Mouse (Mus musculus) limb, embryonic 12.5 days (tissue): ENCODE results near the gene Dot1l. TPM values are rescaled to one million over a fixed set of nuclear protein-coding genes. Genes with fewer than 3 reads are reported as not detected.
"Not testable (repeated sequence)": the region's sequence is repeated elsewhere in the genome, so short reads cannot be mapped to it uniquely, and the experiment has no call there.

Source experiments
- ATAC-seq: fragments of 200-750 bp; cut with Nextera tagmentation; 2 replicates; pipeline ENCODE4 v1.8.0; 2017; ENCODE audit warnings: low read depth, moderate TSS enrichment; ENCODE audit not compliant: insufficient number of reproducible peaks, insufficient read depth, low FRiP score, low TSS enrichment
- H3K27ac ChIP-seq: fragments of 300-500 bp; sonication (generic); 2 replicates; pipeline ENCODE4 v1.5.1; 2016; ENCODE audit warnings: mild to moderate bottlenecking, moderate library complexity
- H3K27me3 ChIP-seq: fragments of 300-500 bp; sonication (generic); 2 replicates; pipeline ENCODE4 v1.6.1; 2016; ENCODE audit warnings: mild to moderate bottlenecking, moderate library complexity
- H3K36me3 ChIP-seq: fragments of 300-500 bp; sonication (generic); 2 replicates; pipeline ENCODE4 v1.6.1; 2016; ENCODE audit warnings: mild to moderate bottlenecking, moderate library complexity
- H3K4me1 ChIP-seq: fragments of 300-500 bp; sonication (generic); replicated peaks from 2 replicates; pipeline ENCODE4 v1.6.1; 2016
- H3K4me2 ChIP-seq: fragments of 300-500 bp; sonication (generic); 2 replicates; pipeline ENCODE4 v1.6.1; 2016; ENCODE audit warnings: mild to moderate bottlenecking, moderate library complexity
- H3K4me3 ChIP-seq: fragments of 300-500 bp; sonication (generic); replicated peaks from 2 replicates; pipeline ENCODE4 v1.5.1; 2016; ENCODE audit warnings: mild to moderate bottlenecking
- H3K9ac ChIP-seq: fragments of 300-500 bp; sonication (generic); replicated peaks from 2 replicates; pipeline ENCODE4 v1.6.1; 2016; ENCODE audit warnings: mild to moderate bottlenecking, moderate library complexity
- H3K9me3 ChIP-seq: fragments of 300-500 bp; sonication (generic); 2 replicates; pipeline ENCODE4 v1.6.1; 2016; ENCODE audit warnings: mild to moderate bottlenecking, moderate library complexity
- WGBS: fragments of 180-500 bp; shearing (Covaris S2); methylation state at CpG from one replicate; pipeline ENCODE4 v1.1.7; 2016; 5-methylcytosine and 5-hydroxymethylcytosine counted together
- polyA plus RNA-seq: library from polyadenylated mRNA; unstranded; fragments of >200 nt; fragmentation: Nextera tagmentation; extraction: Ambion mirVana; gene quantifications from 2 replicates; pipeline ENCODE4 v1.2.1, GENCODE M21; 2016

The Dot1l gene
- polyA plus RNA-seq, 1 experiment from 2014 or later: 21.8 TPM

- WGBS: 74% methylated on average over 7 of the region's 7 CpGs
Observed at GRCm38 (mm10) chr10:80814800-80815199, 59.8 kb downstream of the Dot1l start.

DNA sequence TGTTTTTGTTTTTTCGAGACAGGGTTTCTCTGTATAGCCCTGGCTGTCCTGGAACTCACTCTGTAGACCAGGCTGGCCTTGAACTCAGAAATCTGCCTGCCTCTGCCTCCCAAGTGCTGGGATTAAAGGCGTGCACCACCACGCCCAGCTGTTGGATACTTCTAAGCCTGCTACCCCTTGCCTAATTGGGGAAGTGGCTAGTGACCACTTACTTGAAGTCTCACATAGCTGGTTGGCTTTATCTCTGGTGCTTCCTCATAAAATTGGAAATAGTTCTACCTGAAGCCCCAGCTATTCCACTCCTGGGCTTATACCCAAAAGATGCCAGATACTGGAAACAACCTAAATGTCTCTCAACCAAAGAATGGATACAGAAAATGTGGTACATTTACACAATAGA is 61.3 kb downstream of the Dot1l start:
- H3K9me3 ChIP-seq, H3K4me2 ChIP-seq, H3K4me3 ChIP-seq, H3K36me3 ChIP-seq, H3K4me1 ChIP-seq, H3K27ac ChIP-seq, ATAC-seq, H3K9ac ChIP-seq: not testable (repeated sequence)
- WGBS: 79% methylated on average over 3 of the region's 3 CpGs
- peaks cover 13% of the 10 kb centered on the region for H3K27me3 ChIP-seq

More at GRCm38 (mm10) chr10:80814800-80815199, 59.8 kb downstream of the Dot1l start:
- Histone ChIP-seq H3K4me2 (no peak overlapping the region), H3K36me3 (no peaks in the 10 kb centered on the region), H3K9ac (no peak overlapping the region), H3K4me3 (no peak overlapping the region), H3K27me3 (peaks cover 28% of the 10 kb centered on the region), H3K4me1 (peaks cover 6% of the 10 kb centered on the region; the same call in 1 of the 2 replicates), H3K27ac (no peak overlapping the region), H3K9me3 (no peaks in the 10 kb centered on the region)
- no peak for ATAC-seq

GRCm38 (mm10) chr10:80817164-80817563 is 62.2 kb downstream of the Dot1l start:
- no peaks in the 10 kb centered on the region for H3K36me3 ChIP-seq
- no peak overlapping the region for H3K9ac ChIP-seq
- WGBS: 73% methylated on average over 2 of the region's 2 CpGs
- no peaks in the 10 kb centered on the region for H3K9me3 ChIP-seq
- peaks cover 6% of the 10 kb centered on the region; the same call in 1 of the 2 replicates for H3K27me3 ChIP-seq
- no peak for ATAC-seq
- no peak overlapping the region for H3K27ac ChIP-seq
- H3K4me1 ChIP-seq: no peaks in the 10 kb centered on the region
- no peak overlapping the region for H3K4me2 ChIP-seq
- no peak overlapping the region for H3K4me3 ChIP-seq

- not testable (repeated sequence) for H3K4me2 ChIP-seq, H3K4me3 ChIP-seq, ATAC-seq, H3K9me3 ChIP-seq, H3K36me3 ChIP-seq, H3K27me3 ChIP-seq, H3K4me1 ChIP-seq, H3K27ac ChIP-seq, H3K9ac ChIP-seq
- 83% methylated on average over 7 of the region's 7 CpGs for WGBS
Observed at GRCm38 (mm10) chr10:80817955-80818354, 62.9 kb downstream of the Dot1l start.

- Histone ChIP-seq H3K9ac (no peak overlapping the region), H3K27me3 (no peaks in the 10 kb centered on the region), H3K4me1 (no peaks in the 10 kb centered on the region), H3K27ac (no peak overlapping the region), H3K9me3 (no peaks in the 10 kb centered on the region), H3K4me2 (no peak overlapping the region), H3K36me3 (no peaks in the 10 kb centered on the region), H3K4me3 (no peak overlapping the region)
- WGBS: 53% methylated on average over 6 of the region's 6 CpGs
- no peak for ATAC-seq
Observed at GRCm38 (mm10) chr10:80818599-80819281, 63.7 kb downstream of the Dot1l start.

DNA sequence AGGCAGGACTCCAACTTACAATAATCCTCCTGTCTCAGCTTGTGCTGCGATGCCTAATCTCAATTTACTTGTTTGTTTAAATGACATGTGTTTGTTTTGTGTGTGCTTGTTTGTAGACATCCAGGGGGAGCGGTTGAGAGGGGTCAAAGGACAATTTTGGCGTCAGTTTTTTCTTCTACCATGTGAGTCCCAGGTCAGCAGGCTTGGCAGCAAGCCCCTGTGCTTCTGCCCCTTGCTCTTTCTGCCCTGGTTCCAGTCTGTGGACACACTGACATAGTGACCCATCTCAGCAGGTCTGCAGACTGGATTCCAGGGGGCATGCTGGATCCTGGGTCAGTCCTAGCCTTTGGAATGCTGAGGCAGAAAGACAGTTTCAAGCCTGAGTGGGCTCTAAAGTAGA is 64.4 kb downstream of the Dot1l start:
- Histone ChIP-seq H3K27ac (no peak overlapping the region), H3K9ac (no peak overlapping the region), H3K36me3 (no peaks in the 10 kb centered on the region), H3K9me3 (no peaks in the 10 kb centered on the region), H3K4me3 (no peak overlapping the region), H3K4me1 (no peaks in the 10 kb centered on the region), H3K27me3 (no peaks in the 10 kb centered on the region), H3K4me2 (no peak overlapping the region)
- WGBS: 50% methylated on average over 3 of the region's 3 CpGs
- no peak for ATAC-seq

DNA sequence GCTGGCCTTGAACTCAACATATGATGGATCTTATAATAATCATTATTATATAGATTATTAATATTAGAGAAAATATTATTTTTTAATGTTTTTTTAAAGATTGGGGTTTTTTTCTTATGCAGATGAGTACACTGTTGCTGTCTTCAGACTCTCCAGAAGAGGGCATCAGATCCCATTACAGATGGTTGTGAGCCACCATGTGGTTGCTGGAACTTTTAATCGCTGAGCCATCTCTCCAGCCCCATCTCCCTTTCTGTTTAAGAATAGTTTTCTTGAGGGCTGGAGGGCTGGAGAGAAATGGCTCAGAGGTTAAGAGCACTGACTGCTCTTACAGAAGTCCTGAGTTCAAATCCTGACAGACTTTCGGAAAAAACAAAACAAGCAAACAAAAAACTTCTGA is 67.0 kb downstream of the Dot1l start:
- no peaks in the 10 kb centered on the region for H3K36me3 ChIP-seq
- ATAC-seq: no peak
- 45% methylated on average over 2 of the region's 2 CpGs for WGBS
- no peaks in the 10 kb centered on the region for H3K9me3 ChIP-seq
- no peaks in the 10 kb centered on the region for H3K27me3 ChIP-seq
- H3K27ac ChIP-seq: no peak overlapping the region
- no peak overlapping the region for H3K9ac ChIP-seq
- no peak overlapping the region for H3K4me3 ChIP-seq
- no peak overlapping the region for H3K4me2 ChIP-seq
- no peaks in the 10 kb centered on the region for H3K4me1 ChIP-seq

GRCm38 (mm10) chr10:80822528-80822927 is 67.5 kb downstream of the Dot1l start:
- H3K27ac ChIP-seq: no peak overlapping the region
- H3K9me3 ChIP-seq: no peaks in the 10 kb centered on the region
- no peak for ATAC-seq
- no peak overlapping the region for H3K4me2 ChIP-seq
- H3K36me3 ChIP-seq: no peaks in the 10 kb centered on the region
- peaks cover 2% of the 10 kb centered on the region for H3K4me1 ChIP-seq
- H3K9ac ChIP-seq: no peak overlapping the region
- WGBS: 89% methylated on average over 5 of the region's 5 CpGs
- no peaks in the 10 kb centered on the region for H3K27me3 ChIP-seq
- no peak overlapping the region for H3K4me3 ChIP-seq

GRCm38 (mm10) chr10:80823316-80823715 is 68.3 kb downstream of the Dot1l start:
- no peak overlapping the region for H3K27ac ChIP-seq
- H3K4me2 ChIP-seq: no peak overlapping the region
- H3K27me3 ChIP-seq: no peaks in the 10 kb centered on the region
- no peak overlapping the region for H3K4me3 ChIP-seq
- H3K9me3 ChIP-seq: no peaks in the 10 kb centered on the region
- H3K9ac ChIP-seq: no peak overlapping the region
- 79% methylated on average over 1 of the region's 1 CpGs for WGBS
- H3K36me3 ChIP-seq: peaks cover 4% of the 10 kb centered on the region; the same call in 1 of the 2 replicates
- H3K4me1 ChIP-seq: peaks cover 9% of the 10 kb centered on the region
- ATAC-seq: no peak

GRCm38 (mm10) chr10:80823847-80824643 is 69.0 kb downstream of the Dot1l start:
- Histone ChIP-seq H3K4me1 (peaks cover 13% of the 10 kb centered on the region), H3K4me2 (no peak overlapping the region), H3K27ac (no peak overlapping the region), H3K36me3 (peaks cover 8% of the 10 kb centered on the region), H3K27me3 (no peaks in the 10 kb centered on the region), H3K9ac (no peak overlapping the region), H3K4me3 (no peak overlapping the region), H3K9me3 (no peaks in the 10 kb centered on the region)
- 65% methylated on average over 8 of the region's 8 CpGs for WGBS
- ATAC-seq: no peak

GRCm38 (mm10) chr10:80824827-80825226 is 69.8 kb downstream of the Dot1l start:
- H3K9me3 ChIP-seq: no peaks in the 10 kb centered on the region

More at GRCm38 (mm10) chr10:80824827-80825226, 69.8 kb downstream of the Dot1l start:
- Histone ChIP-seq H3K27ac (no peak overlapping the region), H3K27me3 (no peaks in the 10 kb centered on the region), H3K4me1 (peaks cover 21% of the 10 kb centered on the region), H3K4me2 (no peak overlapping the region), H3K36me3 (peaks cover 16% of the 10 kb centered on the region), H3K9ac (no peak overlapping the region), H3K4me3 (no peak overlapping the region)
- ATAC-seq: no peak
- 72% methylated on average over 2 of the region's 2 CpGs for WGBS
